ENCODE assay signal across 8 mouse cellular contexts in genomic region chr11:101673010-101673642, GRCm38 (mm10). TPM values are rescaled to one million over a fixed set of nuclear protein-coding genes. Genes with fewer than 3 reads are reported as not detected.
DNase-seq lines count a peak whose midpoint lies in the region; ATAC-seq and TF ChIP-seq lines count a peak whose summit lies in the region.
"Had no signal": no experiment of that assay in that cellular context is flagged by ENCODE, and none has a peak within 500 bp of the region (broad histone marks: within the 10 kb centered on the region; RNA-seq: fewer than 3 reads in every experiment).

No protein-coding gene starts in this region.

- WGBS in lung, postnatal 0 days = 7% methylated on average over 16 of the region's 16 CpGs

- no peaks in the 10 kb centered on the region for H3K27me3 ChIP-seq in E14TG2a.4 (ENCODE audit: insufficient read depth, low read length)
- no peaks in the 10 kb centered on the region for H3K27me3 ChIP-seq in lung, postnatal 0 days (replicated peaks; ENCODE audit: insufficient read depth, low read length)

- H3K4me1 ChIP-seq in E14TG2a.4 (replicated peaks; ENCODE audit: low read depth, low read length) = peaks cover 66% of the 10 kb centered on the region
- peaks cover 6 to 18% of the 10 kb centered on the region in 2 experiments for H3K4me1 ChIP-seq in ES-E14 (ENCODE audit: control insufficient read depth in 2 of 2, insufficient read depth in 2 of 2, low read length in 2 of 2, poor library complexity in 1 of 2)
- H3K4me1 ChIP-seq in lung, postnatal 0 days (ENCODE audit: insufficient read depth, low read depth, low read length) = peaks cover 10% of the 10 kb centered on the region; the same call in 1 of the 2 replicates

- H3K9ac ChIP-seq in ES-E14 (ENCODE audit: insufficient read depth, low read depth, low read length, poor library complexity, severe bottlenecking) = peak overlapping the region; percentile 39; the same call in 1 of the 2 replicates
- H3K9ac ChIP-seq in lung, postnatal 0 days (replicated peaks; ENCODE audit: low read depth) = no peak overlapping the region

- in situ Hi-C loops in ES-E14 (cut with MboI; ENCODE audit: low sequenced_read_pairs in 2 of 2, unreplicated experiment in 2 of 2) = no loop called here

- no peaks in the 10 kb centered on the region for H3K36me3 ChIP-seq in E14TG2a.4 (ENCODE audit: insufficient read depth, low read length)
- no peaks in the 10 kb centered on the region for H3K36me3 ChIP-seq in ES-E14 (ENCODE audit: control insufficient read depth, insufficient read depth, low read length, poor library complexity, severe bottlenecking)
- H3K36me3 ChIP-seq in lung, postnatal 0 days (ENCODE audit: insufficient read depth, low read length) = no peaks in the 10 kb centered on the region

- H3K9me3 ChIP-seq in E14TG2a.4 (ENCODE audit: low read length) (no peaks in the 10 kb centered on the region), ES-E14 (ENCODE audit: control insufficient read depth, insufficient read depth, low read depth, low read length) (no peaks in the 10 kb centered on the region)
- H3K9me3 ChIP-seq in lung, postnatal 0 days (ENCODE audit: low read length) = no peaks in the 10 kb centered on the region

- ATAC-seq in granulocyte monocyte progenitor cell, adult 5-6 weeks (replicated peaks; ENCODE audit: poor library complexity, severe bottlenecking) = peak; percentile 63
- ATAC-seq in lung, postnatal 0 days = peak; percentile 71
- ATAC-seq in inflammation-experienced regulatory T-cells, adult 6 months = no peak

- peak; percentile 80 for TF ChIP-seq EP300 in lung, postnatal 0 days (IDR thresholded peaks at IDR 0.05)

- peak overlapping the region; percentile 0 for H3K4me2 ChIP-seq in lung, postnatal 0 days (replicated peaks; ENCODE audit: low read depth, low read length)

- no peak for TF ChIP-seq CTCF in E14TG2a.4 (conservative IDR thresholded peaks at IDR 0.05; ENCODE audit: low read length)
- no peak for TF ChIP-seq CTCF in lung, postnatal 0 days (IDR thresholded peaks at IDR 0.05)

- H3K4me3 ChIP-seq in E14TG2a.4 (replicated peaks; ENCODE audit: low read length) = peak overlapping the region; percentile 63
- H3K4me3 ChIP-seq in ES-E14 (ENCODE audit: insufficient read depth in 1 of 2, low read depth in 1 of 2, low read length in 2 of 2, poor library complexity in 1 of 2, severe bottlenecking in 1 of 2) = peak overlapping the region in 1 of 2 experiments; percentile 37; a peak in 2 of 4 replicates
- no peak overlapping the region for H3K4me3 ChIP-seq in lung, postnatal 0 days (ENCODE audit: low read depth, low read length)
- H3K4me3 ChIP-seq: myocyte had no signal

- H3K27ac ChIP-seq in ES-E14 (ENCODE audit: insufficient read depth, low read depth, low read length, poor library complexity, severe bottlenecking) = peak overlapping the region; percentile 16; the same call in 1 of the 2 replicates
- peak overlapping the region; percentile 34 for H3K27ac ChIP-seq in lung, postnatal 0 days (ENCODE audit: low read length)

- no peak for DNase-seq in ES-E14 (ENCODE audit: low read depth, low spot score)
- peak; percentile 56 for DNase-seq in kidney, postnatal 10 days
- peak; percentile 86 for DNase-seq in lung, postnatal 0 days (ENCODE audit: low spot score)
- DNase-seq in yolk sac, embryonic 10.5 days (ENCODE audit: low spot score) = peak; percentile 86

TF ChIP-seq in ES-E14, 5 proteins besides CTCF, POLR2A, EP300 and RAD21:
- no peak for TF ChIP-seq ZNF384 (IDR thresholded peaks at IDR 0.05; ENCODE audit: low read depth, low read length)
- no peak for TF ChIP-seq CHD2 (IDR thresholded peaks at IDR 0.05; ENCODE audit: low read depth, low read length)
- TF ChIP-seq HCFC1 (IDR thresholded peaks at IDR 0.05; ENCODE audit: borderline replicate concordance, insufficient read depth, low read length) = no peak
- TF ChIP-seq ZC3H11A (IDR thresholded peaks at IDR 0.05; ENCODE audit: borderline replicate concordance, low read depth, low read length) = no peak
- no peak for TF ChIP-seq MAFK (IDR thresholded peaks at IDR 0.05; ENCODE audit: insufficient read depth, low read depth, low read length)

RNA-seq across cellular contexts. Expression of gene Arl4d, which starts 7.8 kb away (rescaled TPM):
- 11.2 and 13.8 TPM in 2 replicates for total RNA-seq in ES-E14 (2012; rRNA removed)
- total RNA-seq in granulocyte monocyte progenitor cell, adult 5-6 weeks (2014; fragmentation: Nextera tagmentation) = 1.1 TPM in 1 of 2 replicates, not detected in the other
- 0.34 and 0.77 TPM in 2 replicates for total RNA-seq in granulocyte monocyte progenitor cell, adult 5-6 weeks (2017)
- 25.2 and 33.1 TPM in 2 replicates for polyA plus RNA-seq in lung, postnatal 0 days (2015; fragmentation: Nextera tagmentation; extraction: Ambion mirVana)
- 1 to 10 TPM in 1 of 3 experiments, under 1 TPM in 1, not detected in 1; 0.40 to 1.6 TPM for polyA plus RNA-seq in inflammation-experienced regulatory T-cells, adult 6 months (2017; shearing (Covaris generic))

RNA-seq across cellular contexts. Expression of gene Rdm1, which starts 46.1 kb away (rescaled TPM):
- total RNA-seq in ES-E14 (2012; rRNA removed) = 81.1 and 99.0 TPM in 2 replicates
- total RNA-seq in granulocyte monocyte progenitor cell, adult 5-6 weeks (2014; fragmentation: Nextera tagmentation) = 6.4 and 28.8 TPM in 2 replicates
- total RNA-seq in granulocyte monocyte progenitor cell, adult 5-6 weeks (2017) = 6.2 and 17.0 TPM in 2 replicates
- 20.1 and 34.1 TPM in 2 replicates for polyA plus RNA-seq in lung, postnatal 0 days (2015; fragmentation: Nextera tagmentation; extraction: Ambion mirVana)
- polyA plus RNA-seq in inflammation-experienced regulatory T-cells, adult 6 months (2017; shearing (Covaris generic)) = 10 to 100 TPM; 74.3 to 80.3 (median 78.1) TPM

RNA-seq across cellular contexts. Expression of gene Dhx8, which starts 59.6 kb away (rescaled TPM):
- total RNA-seq in ES-E14 (2012; rRNA removed) = 43.6 and 51.7 TPM in 2 replicates
- total RNA-seq in granulocyte monocyte progenitor cell, adult 5-6 weeks (2014; fragmentation: Nextera tagmentation) = 24.8 and 35.2 TPM in 2 replicates
- total RNA-seq in granulocyte monocyte progenitor cell, adult 5-6 weeks (2017) = 35.2 and 38.3 TPM in 2 replicates
- 16.4 and 20.3 TPM in 2 replicates for polyA plus RNA-seq in lung, postnatal 0 days (2015; fragmentation: Nextera tagmentation; extraction: Ambion mirVana)
- polyA plus RNA-seq in inflammation-experienced regulatory T-cells, adult 6 months (2017; shearing (Covaris generic)) = 10 to 100 TPM; 29.2 to 33.5 (median 29.4) TPM
